Mouse (Mus musculus) cerebellum, adult 8-10 months (tissue): ENCODE results near the gene 1700024G13Rik.
"Not testable (repeated sequence)": the region's sequence is repeated elsewhere in the genome, so short reads cannot be mapped to it uniquely, and the experiment has no call there.

Source experiments
- DNase-seq: peaks from one replicate; pipeline ENCODE4 v3.0.0; 2022

Gene 1700024G13Rik

DNA sequence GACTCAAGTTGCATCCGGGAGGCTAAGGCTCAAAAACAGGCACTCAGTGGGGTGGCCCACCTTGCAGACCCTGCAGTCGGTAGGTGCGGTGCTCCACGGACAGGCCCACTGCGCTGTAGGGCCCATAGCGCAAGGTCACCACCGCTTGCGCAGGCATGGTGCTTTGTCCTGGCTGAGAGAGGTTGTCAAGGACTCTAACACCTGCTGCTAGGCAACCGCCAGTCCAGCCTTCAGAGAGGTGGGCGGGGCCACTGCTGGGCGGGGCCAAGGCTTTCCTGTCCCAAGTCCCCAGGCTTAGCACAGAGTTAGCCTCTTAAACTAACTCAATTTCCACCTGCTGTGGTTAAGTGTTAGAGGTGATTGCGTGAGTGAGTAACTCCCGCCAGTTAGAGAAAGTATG lies at the start of gene 1700024G13Rik:
TSS of gene 1700024G13Rik (minus strand) at position 196 of the 400 bp plus-strand sequence.
- no peak for DNase-seq

DNA sequence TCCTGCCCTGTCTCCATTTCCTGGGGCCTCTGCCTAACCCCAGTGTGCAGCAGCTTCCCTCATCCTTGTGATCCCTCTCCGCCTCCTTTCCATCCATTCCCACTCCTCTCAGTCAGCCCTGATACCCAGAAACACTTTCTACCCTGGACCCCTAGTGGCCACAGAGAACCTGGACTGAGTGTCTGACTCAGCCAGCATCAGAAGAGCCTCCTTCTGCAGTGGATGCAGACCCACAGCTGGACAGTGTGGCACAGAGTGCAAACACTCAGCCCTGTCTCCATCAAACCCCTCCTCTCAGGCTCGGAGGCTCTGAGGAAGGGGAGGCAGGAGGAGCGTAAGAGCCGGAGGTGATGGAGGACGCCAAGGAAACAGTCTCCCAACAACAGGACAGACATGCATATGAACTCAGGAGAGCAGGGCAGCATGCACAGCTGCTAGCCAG lies 49.2 kb upstream of the 1700024G13Rik start:
- DNase-seq, result no peak

DNA sequence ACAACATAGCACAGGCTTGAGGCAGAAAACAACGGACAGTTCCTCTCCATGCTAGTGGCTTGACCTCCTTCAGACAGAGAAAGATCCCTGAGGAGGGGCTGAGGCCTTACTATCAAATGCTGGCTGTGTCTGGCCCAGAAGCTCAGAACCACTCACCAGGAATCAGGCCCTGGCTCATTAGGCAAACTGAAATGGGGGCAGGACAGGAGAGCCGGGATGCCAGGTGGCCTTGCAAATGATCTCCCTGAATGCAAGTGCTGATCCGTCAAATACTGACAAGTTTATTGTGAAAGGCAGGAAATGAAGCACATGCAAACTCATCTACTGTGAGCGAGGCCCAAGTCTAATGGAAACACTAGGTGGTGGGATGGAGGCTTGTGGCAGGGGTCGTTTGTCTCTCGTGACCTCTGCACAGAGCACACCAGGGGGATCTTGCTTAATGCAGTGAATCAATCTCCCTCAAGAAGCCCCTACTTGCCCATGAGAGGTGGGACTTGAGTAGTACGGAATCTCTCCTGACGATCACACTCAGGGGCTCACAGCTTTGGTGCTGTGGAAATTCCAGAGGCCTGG lies 40.9 kb upstream of the 1700024G13Rik start:
- no peak for DNase-seq

DNA sequence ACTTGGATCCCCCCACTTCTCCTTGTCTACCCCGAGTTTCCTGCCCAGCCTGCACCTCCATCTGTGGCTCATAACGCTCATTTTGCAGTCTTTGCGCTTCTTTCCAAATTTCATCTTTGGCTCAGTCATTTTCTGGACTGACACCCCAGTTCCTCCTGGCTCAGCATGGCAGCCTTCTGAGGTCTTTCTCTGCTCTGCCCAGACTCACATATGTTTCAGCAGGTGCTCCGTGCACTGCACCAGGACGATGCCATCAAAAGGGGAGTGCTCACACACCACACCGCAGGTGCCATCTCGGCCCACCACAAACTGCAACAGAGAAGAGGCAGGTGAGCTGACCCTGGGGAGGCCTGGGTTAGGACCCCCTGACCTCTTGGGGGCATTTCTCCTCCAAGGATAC lies 35.8 kb upstream of the 1700024G13Rik start:
- peak; percentile 46 for DNase-seq

DNA sequence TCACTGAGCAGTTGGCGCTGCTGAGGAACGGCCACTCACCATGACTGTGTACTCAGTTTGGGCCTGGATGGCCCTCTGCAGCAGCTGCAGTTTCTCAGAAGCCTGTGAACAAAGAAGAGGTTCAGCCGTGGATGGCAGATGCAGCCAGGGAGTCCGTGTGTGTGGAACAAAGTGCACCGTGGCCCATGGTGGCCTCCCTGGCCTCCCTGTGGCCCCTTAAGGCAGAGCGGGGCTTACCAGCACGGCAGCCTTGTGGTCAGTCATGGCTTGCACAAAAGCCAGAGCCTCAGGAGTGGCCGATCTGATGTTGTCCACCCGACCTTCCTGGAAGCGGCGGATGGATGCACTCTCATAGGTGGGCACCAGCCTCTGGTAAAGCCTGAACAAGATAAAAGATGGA lies 30.6 kb upstream of the 1700024G13Rik start:
- DNase-seq, result no peak

DNA sequence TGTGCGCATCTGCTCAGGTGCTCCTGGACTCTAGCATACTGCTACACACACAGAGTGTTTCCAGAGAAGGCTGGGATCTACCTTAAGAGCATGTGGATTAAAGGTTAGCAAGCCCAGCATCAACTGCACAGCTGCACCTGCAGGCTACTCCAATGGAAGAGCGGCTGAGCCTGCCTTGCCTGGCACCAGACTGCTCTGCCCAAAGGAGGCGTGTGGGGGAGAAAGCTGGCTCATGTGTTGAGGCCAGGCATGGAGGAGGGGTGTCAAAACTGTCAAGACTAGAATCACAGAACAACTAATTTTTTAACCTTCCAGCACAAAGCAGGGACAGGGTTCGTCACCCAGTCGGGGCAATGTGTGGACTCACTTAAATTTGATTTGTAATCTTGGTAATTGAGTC lies 23.9 kb upstream of the 1700024G13Rik start:
- DNase-seq, result no peak

DNA sequence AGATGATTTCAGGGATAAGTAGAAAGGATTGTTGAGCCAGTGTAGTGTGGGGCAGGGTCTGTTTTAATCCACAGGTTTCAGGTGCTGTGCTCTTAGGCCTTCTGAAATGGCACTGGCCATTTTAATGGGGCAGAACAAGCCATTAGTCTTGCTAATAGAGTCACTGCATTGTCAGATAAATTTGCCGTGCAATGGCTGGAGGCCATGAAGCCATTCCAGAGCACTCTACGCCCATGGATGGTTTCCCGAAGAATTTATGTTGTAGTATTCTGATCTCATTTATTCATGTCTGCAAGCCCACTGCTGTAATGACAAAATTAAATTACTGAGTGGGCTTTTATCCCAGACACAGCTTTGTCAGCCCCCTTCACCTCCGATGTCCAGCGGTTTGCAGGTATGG lies 21.9 kb upstream of the 1700024G13Rik start:
- no peak for DNase-seq

DNA sequence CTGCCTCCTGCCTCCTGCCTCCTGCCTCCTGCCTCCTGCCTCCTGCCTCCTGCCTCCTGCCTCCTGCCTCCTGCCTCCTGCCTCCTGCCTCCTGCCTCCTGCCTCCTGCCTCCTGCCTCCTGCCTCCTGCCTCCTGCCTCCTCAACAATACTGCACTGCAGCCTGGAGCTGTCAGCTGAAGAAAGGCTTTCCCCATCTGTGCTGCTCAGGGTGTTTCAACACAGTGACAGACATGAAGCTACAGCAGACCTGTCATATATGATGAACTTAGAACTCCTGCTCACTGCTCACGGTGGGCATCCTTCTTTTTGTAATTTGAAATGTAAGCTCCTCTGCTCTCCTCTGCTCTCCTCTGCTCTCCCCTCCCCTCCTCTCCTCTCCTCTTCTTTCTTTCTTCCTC lies 17.2 kb upstream of the 1700024G13Rik start:
- not testable (repeated sequence) for DNase-seq

DNA sequence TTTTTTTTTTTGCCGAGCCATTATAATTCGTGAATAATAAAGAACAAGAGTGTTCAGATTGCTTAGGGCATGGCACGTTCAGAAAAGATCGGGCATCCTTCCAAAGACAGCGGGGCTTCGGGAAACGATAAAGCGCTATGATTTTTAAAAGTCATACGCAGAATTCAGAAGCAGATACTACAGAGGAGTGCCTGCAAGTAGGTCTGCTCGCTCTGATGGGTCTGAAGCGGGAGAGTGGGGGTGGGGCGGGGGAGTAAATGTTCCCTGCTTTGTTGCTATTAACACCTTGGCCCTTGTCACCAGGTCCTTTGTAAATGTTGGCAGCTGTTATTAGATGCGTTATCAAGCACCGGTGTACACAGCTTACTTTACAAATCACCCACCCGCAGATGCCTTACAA lies 6.6 kb downstream of the 1700024G13Rik start:
- DNase-seq, result peak; percentile 8

DNA sequence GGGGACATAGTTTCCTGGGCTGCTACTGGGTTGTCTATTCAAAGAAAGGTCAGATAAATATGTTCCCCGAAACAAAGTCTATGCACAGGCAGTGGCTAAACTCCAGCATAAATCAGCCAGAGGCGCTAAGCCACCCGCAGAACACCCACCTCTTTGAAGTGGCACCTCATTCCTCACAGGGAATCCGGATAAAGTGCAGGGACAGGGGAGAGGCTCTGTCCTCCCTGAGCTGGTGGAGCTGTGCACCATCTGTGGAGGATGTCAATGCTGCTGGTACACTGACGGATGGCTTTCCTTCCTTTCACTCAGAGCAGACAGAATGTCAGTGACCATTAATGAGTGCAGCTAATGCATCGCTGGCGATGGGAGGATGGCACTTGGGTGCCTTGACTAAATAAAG lies 7.1 kb downstream of the 1700024G13Rik start:
- DNase-seq, result peak; percentile 36

DNA sequence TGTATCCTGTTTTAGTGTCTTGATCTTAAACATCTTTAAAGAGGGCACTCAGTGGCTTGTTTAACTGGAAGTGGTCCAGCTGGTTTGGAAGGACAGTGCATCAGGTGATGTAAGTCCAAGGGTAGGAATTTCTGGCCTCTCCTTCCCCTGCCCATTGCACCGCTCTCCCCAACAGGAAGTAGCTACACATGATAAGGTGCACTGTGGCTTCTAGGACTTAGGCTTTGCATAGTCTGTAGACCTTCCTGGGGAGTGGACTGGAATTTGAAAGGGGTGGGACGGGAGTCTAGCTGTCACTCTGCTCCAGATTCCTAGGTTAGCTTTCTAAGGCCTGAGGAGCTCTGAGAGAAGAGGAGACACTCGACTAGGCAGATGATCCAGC lies 8.1 kb downstream of the 1700024G13Rik start:
- no peak for DNase-seq

DNA sequence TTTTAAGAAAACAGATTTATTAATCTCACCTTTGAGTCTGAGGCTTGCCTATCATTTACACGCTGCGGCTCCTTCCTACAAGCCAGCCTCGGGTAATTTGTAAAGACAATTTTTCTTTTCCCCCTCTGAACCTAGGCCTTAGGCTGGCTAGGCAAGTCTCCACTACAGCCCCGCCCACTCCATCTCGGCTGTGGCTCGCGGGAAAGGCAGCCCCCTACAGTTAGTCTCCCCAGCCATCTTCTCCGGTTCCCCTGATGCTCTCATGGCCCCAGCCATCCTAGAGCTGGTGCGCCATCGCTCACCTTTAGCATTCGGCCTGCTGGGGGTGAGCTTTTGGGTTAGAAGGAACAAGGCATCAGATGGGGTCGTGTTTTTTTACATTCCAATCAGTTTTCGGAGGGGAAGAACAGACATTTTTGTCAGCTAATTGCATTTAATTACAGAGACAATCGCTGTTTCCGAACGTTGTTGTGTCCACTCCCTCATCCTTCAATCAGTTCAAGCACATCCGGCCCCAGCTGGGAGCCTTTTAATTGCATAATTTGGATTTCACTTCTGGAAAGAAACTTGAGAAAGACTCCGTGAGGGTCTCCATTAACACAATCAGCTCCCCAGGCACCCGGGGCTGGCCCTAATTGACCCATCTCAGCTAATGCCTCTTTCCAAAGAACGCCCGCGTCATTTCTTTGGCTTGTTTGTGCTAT lies 8.6 kb downstream of the 1700024G13Rik start:
- DNase-seq, result no peak

DNA sequence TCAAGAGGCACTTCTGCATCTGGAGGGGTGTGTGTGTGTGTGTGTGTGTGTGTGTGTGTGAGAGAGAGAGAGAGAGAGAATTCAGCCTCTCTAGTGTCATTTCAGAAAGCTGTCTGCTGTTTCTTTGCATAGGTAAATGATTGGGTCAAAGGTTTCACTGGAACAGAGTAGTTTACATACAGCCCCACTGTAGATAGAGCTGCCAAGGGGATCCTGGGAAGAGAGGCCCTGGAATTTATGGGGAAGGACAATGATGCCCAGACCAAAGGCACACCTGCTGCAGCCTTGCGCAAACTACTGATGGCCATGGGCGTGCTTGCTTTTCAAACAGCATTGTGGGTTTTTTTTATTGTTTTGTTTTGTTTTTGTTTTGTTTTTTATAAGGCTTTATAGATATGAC lies 15.7 kb downstream of the 1700024G13Rik start:
- DNase-seq, result no peak

DNA sequence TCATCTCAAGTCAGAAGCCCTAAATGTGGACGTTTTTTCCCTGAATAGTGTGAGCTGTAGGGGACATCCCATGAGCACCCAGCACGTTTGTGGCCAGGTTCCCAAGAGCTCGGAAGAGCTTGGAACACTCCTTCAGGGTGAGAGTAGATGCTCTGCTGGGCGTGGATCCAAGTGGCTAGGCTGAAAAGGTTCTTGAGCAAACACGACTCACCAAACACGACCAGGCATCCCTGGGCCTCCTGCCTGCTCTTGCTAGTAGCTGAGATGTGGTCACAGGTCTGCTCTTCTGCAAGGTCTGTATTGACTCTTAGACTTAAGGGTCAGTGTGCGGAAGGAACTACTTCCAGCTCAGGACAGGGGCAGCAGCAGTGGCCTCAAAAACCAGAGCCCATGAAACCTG lies 18.4 kb downstream of the 1700024G13Rik start:
- no peak for DNase-seq

DNA sequence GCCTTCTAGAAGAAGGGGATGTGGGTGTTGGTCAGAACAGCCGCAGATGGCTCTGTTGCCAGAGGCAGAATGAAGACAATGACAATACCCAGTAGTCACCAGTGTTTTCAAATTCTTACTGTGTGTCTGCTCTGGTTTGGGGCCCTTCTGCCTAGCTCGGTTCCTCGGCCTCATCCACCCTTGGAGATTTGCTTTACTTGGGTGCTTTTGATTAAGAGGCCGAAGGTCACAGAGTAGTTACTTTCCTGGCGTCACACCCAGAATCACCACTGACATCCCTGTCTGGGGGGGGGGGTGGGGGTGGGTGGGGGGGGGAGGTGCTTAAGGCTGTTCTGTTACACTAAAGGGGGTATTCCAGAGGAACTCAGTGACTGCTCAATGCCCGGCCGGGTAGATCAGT lies 23.8 kb downstream of the 1700024G13Rik start:
- DNase-seq, result no peak

DNA sequence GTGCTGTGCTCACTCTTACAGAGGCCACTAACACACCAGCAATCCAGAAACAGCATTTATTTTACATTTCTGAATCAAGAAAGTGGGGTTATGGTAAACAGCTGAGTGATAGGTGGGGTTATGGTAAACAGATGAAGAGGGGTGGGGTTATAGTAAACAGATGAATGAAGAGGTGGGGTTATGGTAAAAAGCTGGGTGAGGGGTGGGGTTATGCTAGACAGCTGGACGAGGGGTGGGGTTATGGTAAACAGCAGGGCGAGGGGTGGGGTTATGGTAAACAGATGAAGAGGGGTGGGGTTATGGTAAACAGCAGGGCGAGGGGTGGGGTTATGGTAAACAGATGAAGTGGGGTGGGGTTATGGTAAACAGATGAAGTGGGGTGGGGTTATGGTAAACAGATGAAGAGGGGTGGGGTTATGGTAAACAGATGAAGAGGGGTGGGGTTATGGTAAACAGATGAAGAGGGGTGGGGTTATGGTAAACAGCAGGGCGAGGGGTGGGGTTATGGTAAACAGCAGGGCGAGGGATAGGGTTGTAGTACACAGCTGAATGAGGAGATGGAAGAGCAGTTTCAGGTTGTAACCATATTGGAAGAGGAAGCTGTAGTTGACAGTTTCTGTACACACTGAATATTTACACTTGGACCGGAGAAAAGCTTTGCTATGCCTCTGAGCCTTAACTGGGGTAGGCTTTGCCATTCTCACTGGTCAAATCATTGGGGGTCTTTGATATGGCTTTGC lies 36.8 kb downstream of the 1700024G13Rik start:
- not testable (repeated sequence) for DNase-seq

DNA sequence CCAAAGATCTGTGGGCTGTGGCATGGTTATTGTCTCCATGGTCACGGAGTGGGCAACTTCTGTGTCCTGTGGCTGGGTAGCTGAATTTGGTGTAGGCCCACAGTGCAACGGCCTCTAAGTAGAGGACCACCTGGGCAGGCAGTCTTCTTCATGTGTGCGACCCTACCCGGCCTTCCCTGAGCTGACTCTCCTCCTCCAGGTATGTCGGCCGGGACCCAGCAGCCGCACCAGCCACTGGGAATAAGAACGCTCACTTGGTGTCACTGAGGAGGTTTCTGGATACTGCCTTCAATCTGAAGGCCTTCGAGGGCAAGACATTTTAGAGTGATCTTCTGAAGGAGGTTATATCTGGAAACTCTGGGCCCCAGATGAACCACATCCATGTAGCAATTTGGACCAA lies 40.9 kb downstream of the 1700024G13Rik start:
- DNase-seq, result no peak

DNA sequence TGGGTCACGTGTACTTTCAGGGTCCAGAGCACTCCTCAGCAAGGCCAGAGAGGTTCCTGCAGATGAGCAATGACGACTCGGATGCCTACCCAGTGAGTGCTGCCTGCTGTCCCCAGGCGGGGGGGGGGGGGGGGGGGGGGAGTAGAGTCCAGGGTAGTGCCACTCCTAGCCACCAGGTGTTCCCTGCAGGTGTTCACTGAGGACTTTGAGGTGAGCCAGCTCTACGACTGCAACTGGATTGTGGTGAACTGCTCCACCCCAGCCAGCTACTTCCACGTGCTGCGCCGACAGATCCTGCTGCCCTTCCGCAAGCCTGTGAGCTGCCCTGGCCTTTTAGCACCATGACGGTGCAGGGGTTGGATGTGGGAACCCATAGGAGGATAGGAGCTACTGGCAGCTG lies 43.5 kb downstream of the 1700024G13Rik start:
- DNase-seq, result no peak

DNA sequence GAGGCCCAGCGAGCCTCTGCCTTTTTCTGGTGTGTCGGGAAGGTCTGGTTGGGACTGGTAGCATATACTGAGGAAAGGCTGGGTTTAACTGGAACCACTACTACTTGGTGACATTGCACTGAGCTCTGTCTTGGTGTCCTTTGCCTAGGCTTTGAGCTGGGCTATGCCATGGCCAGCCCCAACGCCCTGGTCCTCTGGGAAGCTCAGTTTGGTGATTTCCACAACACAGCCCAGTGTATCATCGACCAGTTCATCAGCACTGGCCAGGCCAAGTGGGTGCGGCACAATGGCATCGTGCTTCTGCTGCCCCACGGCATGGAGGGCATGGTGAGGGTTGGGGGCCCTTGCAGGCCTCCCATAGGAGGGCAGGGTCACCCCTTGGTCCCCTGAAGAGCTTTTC lies 44.0 kb downstream of the 1700024G13Rik start:
- DNase-seq, result no peak

DNA sequence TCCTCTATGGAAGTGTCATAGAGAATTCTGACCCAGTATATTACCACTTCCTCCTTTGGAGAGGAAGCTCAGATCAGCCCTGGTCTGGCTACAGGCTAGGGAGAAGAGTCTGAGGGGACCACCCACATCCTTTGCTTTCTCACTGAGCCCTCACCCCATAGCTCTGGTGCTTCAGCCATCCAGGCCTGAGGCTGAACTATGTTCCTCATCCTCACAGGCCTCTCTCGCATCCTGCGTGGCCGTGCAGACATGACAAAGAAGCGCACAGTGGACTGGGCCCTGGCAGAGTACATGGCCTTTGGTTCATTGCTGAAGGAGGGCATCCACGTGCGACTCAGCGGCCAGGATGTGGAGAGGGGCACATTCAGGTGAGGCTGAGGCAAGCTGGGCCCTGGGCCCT lies 46.4 kb downstream of the 1700024G13Rik start:
- DNase-seq, result no peak

DNA sequence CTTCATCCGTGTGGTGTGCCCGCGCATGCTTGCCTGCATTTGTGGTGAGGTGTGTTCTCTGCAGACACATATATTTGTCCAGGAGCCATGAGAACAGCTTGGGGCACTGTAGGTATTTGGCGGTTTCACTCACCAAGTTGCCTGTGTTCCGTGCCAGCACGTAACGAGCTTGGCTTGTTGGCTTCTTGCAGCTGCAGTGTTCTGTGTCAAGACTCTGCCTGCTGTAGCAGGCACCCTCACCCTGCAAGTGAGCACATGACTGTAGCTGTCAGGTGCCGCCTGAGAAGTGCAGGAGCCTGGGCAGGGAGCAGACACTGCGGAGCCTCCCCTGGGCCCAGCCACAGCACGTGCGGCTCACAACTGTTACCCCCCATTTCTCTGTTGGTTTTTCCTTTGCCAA lies 51.6 kb downstream of the 1700024G13Rik start:
- peak; percentile 80 for DNase-seq

DNA sequence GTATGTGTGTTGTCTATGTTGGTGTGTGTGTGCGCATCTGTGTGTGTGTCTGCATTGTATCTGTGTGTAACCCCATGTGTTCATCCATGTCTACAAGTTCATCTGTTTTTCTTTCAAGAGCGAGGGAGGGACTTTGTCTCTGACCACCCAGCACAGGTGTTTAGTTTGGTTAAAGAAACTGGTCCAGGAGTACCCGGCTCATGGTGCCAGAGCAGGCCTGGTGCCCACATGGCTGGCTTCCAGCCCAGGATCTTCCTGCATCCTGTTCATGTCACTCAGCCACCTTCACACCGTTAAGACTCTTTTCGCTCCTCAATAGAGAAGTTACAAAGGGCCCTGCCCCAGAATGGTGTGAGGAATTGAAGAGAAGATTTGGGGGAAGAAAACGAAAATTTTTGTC lies 52.2 kb downstream of the 1700024G13Rik start:
- peak; percentile 55 for DNase-seq

DNA sequence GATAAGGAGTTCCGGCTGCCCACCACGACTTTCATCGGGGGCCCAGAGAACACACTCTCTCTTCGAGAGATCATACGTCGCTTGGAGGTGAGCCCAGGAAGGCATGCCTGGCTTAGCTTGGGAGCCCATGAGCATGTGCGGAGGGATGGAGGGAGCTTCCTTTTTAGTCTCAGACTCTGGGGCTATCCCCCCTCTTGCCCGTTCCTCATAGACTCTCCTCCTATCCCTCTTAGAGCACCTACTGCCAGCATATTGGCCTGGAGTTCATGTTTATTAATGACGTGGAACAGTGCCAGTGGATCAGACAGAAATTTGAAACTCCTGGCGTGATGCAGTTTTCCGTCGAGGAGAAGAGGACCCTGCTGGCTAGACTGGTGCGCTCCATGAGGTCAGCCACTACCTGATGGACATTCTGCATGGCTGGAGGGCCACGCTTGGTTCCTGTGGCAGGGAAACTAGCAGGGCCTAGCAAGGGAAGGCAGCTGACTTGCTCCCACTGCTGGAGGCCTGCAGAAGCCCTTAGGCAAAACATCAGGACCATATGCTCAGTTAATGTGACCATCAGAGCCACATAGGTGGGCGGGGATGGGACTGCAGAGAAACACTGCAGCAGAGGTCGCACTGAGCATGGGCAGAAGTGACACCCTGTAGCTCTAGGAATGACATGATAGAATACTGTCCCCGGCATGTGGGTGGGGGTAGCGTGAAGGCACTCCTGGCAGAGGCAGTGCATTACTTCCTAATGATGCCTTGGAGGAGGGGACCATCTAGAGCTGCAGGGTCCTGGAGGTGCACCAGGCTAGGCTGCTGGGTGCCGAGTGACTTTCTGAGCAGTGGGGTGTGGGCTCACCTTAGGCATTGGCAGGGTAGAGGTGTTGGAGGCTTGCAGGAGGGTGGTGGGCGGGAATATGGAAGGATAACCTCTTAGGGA lies 55.4 kb downstream of the 1700024G13Rik start:
- no peak for DNase-seq
